Mouse (Mus musculus) MEL (cell line): ENCODE results near the gene Pin1. TPM values are rescaled to one million over a fixed set of nuclear protein-coding genes. Genes with fewer than 3 reads are reported as not detected.
A peak's percentile ranks its signal among the peaks of the same experiment; 100 is the strongest.

Experiments
- DNase-seq: peaks from one replicate; pipeline ENCODE4 v3.0.0; 2011; ENCODE audit warnings: low read depth, low spot score
- H3K27ac ChIP-seq: 2 replicates; pipeline ENCODE4 v1.5.1; 2012; ENCODE audit warnings: low read depth, mild to moderate bottlenecking, control low read depth, low read length, moderate library complexity; ENCODE audit not compliant: control insufficient read depth
- H3K27me3 ChIP-seq, 2 experiments: fragments of 150-350 bp in 1 of 2; sonication (generic) in 1 of 2; 2 replicates each; pipeline ENCODE4 v1.6.1; 2012; ENCODE audit warnings: low read length in 2 of 2, mild to moderate bottlenecking in 2 of 2, improper control_type of control experiment in 1 of 2, moderate library complexity in 1 of 2; ENCODE audit not compliant: insufficient read depth in 2 of 2, control insufficient read depth in 1 of 2
- H3K36me3 ChIP-seq, 2 experiments: 2 replicates each; pipeline ENCODE4 v1.6.1; 2012 to 2014; ENCODE audit warnings: low read length in 2 of 2, improper control_type of control experiment in 1 of 2, inconsistent platforms in 1 of 2, mild to moderate bottlenecking in 1 of 2; ENCODE audit not compliant: insufficient read depth in 2 of 2, control insufficient read depth in 1 of 2
- H3K4me1 ChIP-seq, 2 experiments: fragments of 150-350 bp in 1 of 2; sonication (generic) in 1 of 2; 2 replicates each; pipeline ENCODE4 v1.6.1; 2012; ENCODE audit warnings: low read length in 2 of 2, improper control_type of control experiment in 1 of 2, mild to moderate bottlenecking in 1 of 2; ENCODE audit not compliant: insufficient read depth in 2 of 2, control insufficient read depth in 1 of 2
- H3K4me3 ChIP-seq, 2 experiments: fragments of 150-350 bp in 1 of 2; sonication (generic) in 1 of 2; 2 replicates each; pipeline ENCODE4 v1.5.1; 2012; ENCODE audit warnings: low read depth in 2 of 2, low read length in 2 of 2, mild to moderate bottlenecking in 2 of 2, moderate library complexity in 2 of 2, control low read depth in 1 of 2, improper control_type of control experiment in 1 of 2; ENCODE audit not compliant: control insufficient read depth in 1 of 2, insufficient read depth in 1 of 2
- H3K79me2 ChIP-seq: 2 replicates; pipeline ENCODE4 v1.6.1; 2012; ENCODE audit warnings: mild to moderate bottlenecking, low read length, moderate library complexity; ENCODE audit not compliant: control insufficient read depth, poor library complexity, insufficient read depth
- H3K9ac ChIP-seq: 2 replicates; pipeline ENCODE4 v1.6.1; 2012; ENCODE audit warnings: low read depth, mild to moderate bottlenecking, control low read depth, low read length, moderate library complexity; ENCODE audit not compliant: control insufficient read depth, poor library complexity, severe bottlenecking
- H3K9me3 ChIP-seq: fragments of 150-350 bp; sonication (generic); replicated peaks from 2 replicates; pipeline ENCODE4 v1.6.1; 2012; ENCODE audit warnings: mild to moderate bottlenecking, low read length, improper control_type of control experiment, moderate library complexity; ENCODE audit not compliant: insufficient read depth
- BHLHE40 ChIP-seq: IDR thresholded peaks from 2 replicates; pipeline ENCODE4 v1.6.1; 2012; ENCODE audit warnings: low read depth, mild to moderate bottlenecking, inconsistent platforms, low read length, improper control_type of control experiment, borderline replicate concordance
- CHD1 ChIP-seq: IDR thresholded peaks from 2 replicates; pipeline ENCODE4 v1.6.1; 2012; ENCODE audit warnings: low read depth, mild to moderate bottlenecking, inconsistent platforms, low read length, improper control_type of control experiment
- ETS1 ChIP-seq: IDR thresholded peaks from 2 replicates; pipeline ENCODE4 v1.6.1; 2012; ENCODE audit warnings: low read depth, mild to moderate bottlenecking, inconsistent platforms, low read length, improper control_type of control experiment, moderate library complexity
- GATA1 ChIP-seq: IDR thresholded peaks from 2 replicates; pipeline ENCODE4 v1.6.1; 2011; ENCODE audit warnings: low read depth, low read length, improper control_type of control experiment
- JUND ChIP-seq: IDR thresholded peaks from 2 replicates; pipeline ENCODE4 v1.6.1; 2011; ENCODE audit warnings: low read depth, mild to moderate bottlenecking, improper control_type of control experiment, low read length
- KAT2A ChIP-seq: conservative IDR thresholded peaks from 2 replicates; pipeline ENCODE4 v1.6.1; 2012; ENCODE audit warnings: low read depth, low read length, improper control_type of control experiment, inconsistent platforms
- MAX ChIP-seq: IDR thresholded peaks from 2 replicates; pipeline ENCODE4 v1.6.1; 2011; ENCODE audit warnings: low read length, improper control_type of control experiment
- MAZ ChIP-seq: IDR thresholded peaks from 2 replicates; pipeline ENCODE4 v1.6.1; 2012; ENCODE audit warnings: low read depth, mild to moderate bottlenecking, inconsistent platforms, low read length, improper control_type of control experiment
- MXI1 ChIP-seq: IDR thresholded peaks from 2 replicates; pipeline ENCODE4 v1.6.1; 2011; ENCODE audit warnings: mild to moderate bottlenecking, low read depth, low read length, improper control_type of control experiment
- MYB ChIP-seq: IDR thresholded peaks from 2 replicates; pipeline ENCODE4 v1.6.1; 2011; ENCODE audit warnings: mild to moderate bottlenecking, low read depth, low read length, improper control_type of control experiment
- NRF1 ChIP-seq: IDR thresholded peaks from 2 replicates; pipeline ENCODE4 v1.6.1; 2014; ENCODE audit warnings: low read depth, mild to moderate bottlenecking, inconsistent platforms, low read length, improper control_type of control experiment, moderate library complexity; ENCODE audit not compliant: poor library complexity, insufficient read depth, severe bottlenecking
- POLR2A ChIP-seq, 2 experiments: IDR thresholded peaks; 2 replicates each; pipeline ENCODE4 v1.6.1; 2011 to 2012; ENCODE audit warnings: low read length in 2 of 2, mild to moderate bottlenecking in 2 of 2, control low read depth in 1 of 2, improper control_type of control experiment in 1 of 2, low read depth in 1 of 2, moderate library complexity in 1 of 2; ENCODE audit not compliant: control insufficient read depth in 1 of 2, insufficient read depth in 1 of 2, poor library complexity in 1 of 2
- POLR2AphosphoS2 ChIP-seq: IDR thresholded peaks from 2 replicates; pipeline ENCODE4 v1.6.1; 2011; ENCODE audit warnings: low read length, improper control_type of control experiment
- POLR2AphosphoS5 ChIP-seq: IDR thresholded peaks from 2 replicates; pipeline ENCODE4 v1.6.1; 2012; ENCODE audit warnings: low read depth, borderline replicate concordance, mild to moderate bottlenecking, inconsistent platforms, low read length, moderate library complexity, mixed read lengths
- SMC3 ChIP-seq: IDR thresholded peaks from 2 replicates; pipeline ENCODE4 v1.6.1; 2011; ENCODE audit warnings: low read depth, low read length, improper control_type of control experiment
- TCF12 ChIP-seq: IDR thresholded peaks from 2 replicates; pipeline ENCODE4 v1.6.1; 2014; ENCODE audit warnings: low read depth, mild to moderate bottlenecking, inconsistent platforms, low read length, improper control_type of control experiment, moderate library complexity
- USF2 ChIP-seq, 2 experiments: IDR thresholded peaks; 2 replicates each; pipeline ENCODE4 v1.6.1; 2011 to 2012; ENCODE audit warnings: improper control_type of control experiment in 2 of 2, low read length in 2 of 2, borderline replicate concordance in 1 of 2, inconsistent platforms in 1 of 2, low read depth in 1 of 2, mild to moderate bottlenecking in 1 of 2; ENCODE audit not compliant: insufficient read depth in 1 of 2
- ZC3H11A ChIP-seq: IDR thresholded peaks from 2 replicates; pipeline ENCODE4 v1.6.1; 2012; ENCODE audit warnings: low read depth, mild to moderate bottlenecking, inconsistent platforms, low read length, improper control_type of control experiment
- polyA plus RNA-seq, 2 experiments: library from polyadenylated mRNA; stranded (reverse) in 1 of 2; unstranded in 1 of 2; fragments of >175 nt in 1 of 2; fragments of >200 nt in 1 of 2; gene quantifications; 2 replicates each; pipeline versions ENCODE4 v1.2.1 to v1.2.4; 2012; ENCODE audit warnings: low replicate concordance in 2 of 2, low read depth in 1 of 2; ENCODE audit not compliant: insufficient read length in 2 of 2, insufficient read depth in 1 of 2, missing spikeins in 1 of 2
- total RNA-seq: library from RNA; depleted of rRNA; stranded (reverse); fragments of 300-350 nt; gene quantifications from 2 replicates; pipeline ENCODE4 v1.2.3, GENCODE M21; 2012

Pin1 gene
- total and polyA plus RNA-seq, 3 experiments, result 136 to 202 (median 201) TPM

DNA sequence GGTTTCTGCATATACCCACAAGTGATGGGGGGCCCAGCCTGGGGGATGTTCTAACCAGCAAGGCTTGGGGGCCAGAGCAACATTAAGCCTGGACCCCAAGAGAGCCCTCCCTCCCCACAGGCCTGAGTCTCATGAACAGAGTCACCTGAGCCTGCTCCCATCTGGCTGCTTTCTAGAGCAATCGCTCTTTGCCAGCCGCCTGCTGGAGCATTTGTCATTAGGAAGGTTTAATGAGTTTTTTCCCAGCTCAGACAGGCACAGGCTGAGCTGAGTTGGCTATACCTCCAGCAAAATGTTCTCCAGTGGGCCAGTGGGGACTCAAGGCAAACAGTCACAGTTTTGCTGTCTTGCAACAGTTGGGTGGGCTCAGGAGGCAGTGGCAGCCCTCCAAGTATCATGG is 12.5 kb downstream of the Pin1 start:
- Histone ChIP-seq H3K36me3 (peaks cover 18 to 22% of the 10 kb centered on the region in 2 experiments), H3K9ac (no peak overlapping the region), H3K27ac (no peak overlapping the region), H3K79me2 (peaks cover 3% of the 10 kb centered on the region; the same call in 1 of the 2 replicates), H3K27me3 (no peaks in the 10 kb centered on the region), H3K4me3 (no peak overlapping the region), H3K4me1 (peaks cover 5 to 22% of the 10 kb centered on the region in 2 experiments), H3K9me3 (no peaks in the 10 kb centered on the region)
- no peak for DNase-seq
- no peak for TF ChIP-seq NRF1
- TF ChIP-seq USF2 (IDR thresholded peaks at IDR 0.05; ENCODE audit: borderline replicate concordance in 1 of 2, insufficient read depth in 1 of 2, low read depth in 1 of 2, low read length in 2 of 2), result no peak
- TF ChIP-seq TCF12, result no peak
- TF ChIP-seq CHD1, result no peak
- TF ChIP-seq KAT2A, result no peak
- no peak for TF ChIP-seq MAZ
- no peak for TF ChIP-seq SMC3
- no peak for TF ChIP-seq ETS1
- TF ChIP-seq GATA1, result no peak
- no peak; the same call in 1 of the 2 replicates for TF ChIP-seq POLR2AphosphoS2
- TF ChIP-seq ZC3H11A, result no peak
- no peak for TF ChIP-seq MYB
- no peak for TF ChIP-seq JUND
- no peak for TF ChIP-seq MAX
- TF ChIP-seq MXI1, result no peak

- TF ChIP-seq BHLHE40 (0 out of 2 replicates have a peak, but pooled peaks have one; percentile 6), JUND (no peak), POLR2A (IDR thresholded peaks at IDR 0.05; ENCODE audit: control insufficient read depth in 1 of 2, insufficient read depth in 1 of 2, low read depth in 1 of 2, low read length in 2 of 2, poor library complexity in 1 of 2) (peak in 1 of 2 experiments; percentile 34; a peak in 2 of 4 replicates), POLR2AphosphoS5 (peak; percentile 94)
- H3K36me3 ChIP-seq, result peaks cover 15 to 18% of the 10 kb centered on the region in 2 experiments
Observed at GRCm38 (mm10) chr9:20664982-20665637, 13.2 kb downstream of the Pin1 start.

More at GRCm38 (mm10) chr9:20664982-20665637, 13.2 kb downstream of the Pin1 start:
- Histone ChIP-seq H3K9me3 (no peaks in the 10 kb centered on the region), H3K4me3 (no peak overlapping the region), H3K27ac (no peak overlapping the region), H3K27me3 (no peaks in the 10 kb centered on the region), H3K4me1 (peaks cover 5 to 22% of the 10 kb centered on the region in 2 experiments), H3K9ac (no peak overlapping the region), H3K79me2 (no peaks in the 10 kb centered on the region)
- DNase-seq, result peak; percentile 52
